Mouse (Mus musculus) midbrain, postnatal 0 days (tissue): ENCODE data around the gene Stt3a. TPM values are rescaled to one million over a fixed set of nuclear protein-coding genes. Genes with fewer than 3 reads are reported as not detected.

Experiments
- ATAC-seq: fragments of 200-750 bp; cut with Nextera tagmentation; 2 replicates; pipeline ENCODE4 v1.8.0; 2017; ENCODE audit warnings: moderate number of reproducible peaks, mild to moderate bottlenecking, moderate TSS enrichment, moderate library complexity; ENCODE audit not compliant: low FRiP score
- DNase-seq: peaks from one replicate; pipeline ENCODE4 v3.0.0-alpha.2; 2015; ENCODE audit warnings: low spot score
- H3K27ac ChIP-seq: fragments of 300-500 bp; sonication (generic); 2 replicates; pipeline ENCODE4 v1.5.1; 2014; ENCODE audit warnings: low read depth, mild to moderate bottlenecking, low read length, mixed read lengths
- H3K27me3 ChIP-seq: fragments of 300-500 bp; sonication (generic); 2 replicates; pipeline ENCODE4 v1.6.1; 2014; ENCODE audit warnings: low read length, control low read depth, mixed read lengths; ENCODE audit not compliant: insufficient read depth
- H3K36me3 ChIP-seq: fragments of 300-500 bp; sonication (generic); 2 replicates; pipeline ENCODE4 v1.6.1; 2014; ENCODE audit warnings: low read length, control low read depth, mixed read lengths; ENCODE audit not compliant: insufficient read depth
- H3K4me1 ChIP-seq: fragments of 300-500 bp; sonication (generic); 2 replicates; pipeline ENCODE4 v1.6.1; 2014; ENCODE audit warnings: mild to moderate bottlenecking, control low read depth, antibody characterized with exemption, low read length, mixed read lengths; ENCODE audit not compliant: insufficient read depth
- H3K4me2 ChIP-seq: fragments of 300-500 bp; sonication (generic); 2 replicates; pipeline ENCODE4 v1.6.1; 2014; ENCODE audit warnings: low read depth, mild to moderate bottlenecking, low read length, mixed read lengths; ENCODE audit not compliant: poor library complexity, severe bottlenecking
- H3K4me3 ChIP-seq: fragments of 300-500 bp; sonication (generic); 2 replicates; pipeline ENCODE4 v1.5.1; 2014; ENCODE audit warnings: low read depth, mild to moderate bottlenecking, low read length, moderate library complexity
- H3K9ac ChIP-seq: fragments of 300-500 bp; sonication (generic); replicated peaks from 2 replicates; pipeline ENCODE4 v1.6.1; 2014; ENCODE audit warnings: mild to moderate bottlenecking, low read length, moderate library complexity, mixed read lengths; ENCODE audit not compliant: poor library complexity, severe bottlenecking
- H3K9me3 ChIP-seq: fragments of 300-500 bp; sonication (generic); 2 replicates; pipeline ENCODE4 v1.6.1; 2016; ENCODE audit warnings: low read length, control low read depth
- CTCF ChIP-seq: IDR thresholded peaks from 2 replicates; pipeline ENCODE4 v1.5.1; 2016; ENCODE audit warnings: antibody characterized with exemption, mild to moderate bottlenecking
- WGBS: fragments of 180-500 bp; shearing (Covaris S2); extraction: QIAGEN DNeasy Blood & Tissue Kit; methylation state at CpG from one replicate; pipeline ENCODE4 v1.1.7; 2014; 5-methylcytosine and 5-hydroxymethylcytosine counted together
- polyA plus RNA-seq: library from polyadenylated mRNA; unstranded; fragments of >200 nt; fragmentation: Nextera tagmentation; extraction: Ambion mirVana; gene quantifications from 2 replicates; pipeline ENCODE4 v1.2.1, GENCODE M21; 2015
- total RNA-seq: library from RNA; depleted of rRNA; stranded (reverse); fragments of >200 nt; gene quantifications from 2 replicates; pipeline ENCODE4 v1.2.3, GENCODE M21; 2014; rRNA removed

Stt3a gene
- total RNA-seq (62.1 and 64.4 TPM in 2 replicates), polyA plus RNA-seq (63.3 and 73.6 TPM in 2 replicates)

- Histone ChIP-seq H3K4me2 (peak within 1 kb of the TSS; percentile 80), H3K4me3 (peak within 1 kb of the TSS; percentile 97), H3K9ac (peak within 1 kb of the TSS; percentile 90), H3K4me1 (peaks cover 5% of the 10 kb centered on the region; the same call in 1 of the 2 replicates), H3K27me3 (no peaks in the 10 kb centered on the region), H3K9me3 (no peaks in the 10 kb centered on the region), H3K27ac (peak within 1 kb of the TSS; percentile 92), H3K36me3 (peaks cover 11% of the 10 kb centered on the region; the same call in 1 of the 2 replicates)
- ATAC-seq (peak; percentile 100), DNase-seq (peak; percentile 100)
- WGBS, result under 1% methylated on average over 59 of the region's 60 CpGs
- TF ChIP-seq CTCF, result no peak; the same call in 1 of the 2 replicates
Observed at GRCm38 (mm10) chr9:36767203-36768143, at the start of gene Stt3a. Gene Stt3a, minus strand, starts transcription at chr9:36767679.

GRCm38 (mm10) chr9:36814486-36814885 is 47.0 kb upstream of the Stt3a start:
- no peak overlapping the region for H3K9ac ChIP-seq
- ATAC-seq (no peak), DNase-seq (no peak)
- H3K27me3 ChIP-seq, result no peaks in the 10 kb centered on the region
- no peaks in the 10 kb centered on the region for H3K9me3 ChIP-seq
- TF ChIP-seq CTCF, result peak; percentile 34
- H3K4me2 ChIP-seq, result no peak overlapping the region
- WGBS, result 88% methylated on average over 2 of the region's 3 CpGs
- no peak overlapping the region for H3K4me3 ChIP-seq
- no peaks in the 10 kb centered on the region for H3K36me3 ChIP-seq
- H3K27ac ChIP-seq, result no peak overlapping the region
- no peaks in the 10 kb centered on the region for H3K4me1 ChIP-seq

GRCm38 (mm10) chr9:36808126-36808785 is 40.8 kb upstream of the Stt3a start:
- ATAC-seq (no peak), DNase-seq (no peak)
- WGBS, result 89% methylated on average over 5 of the region's 5 CpGs

GRCm38 (mm10) chr9:36805256-36805975 is 37.9 kb upstream of the Stt3a start:
- no peak overlapping the region for H3K27ac ChIP-seq
- no peak for TF ChIP-seq CTCF
- H3K27me3 ChIP-seq, result no peaks in the 10 kb centered on the region
- H3K36me3 ChIP-seq, result no peaks in the 10 kb centered on the region
- H3K9ac ChIP-seq, result no peak overlapping the region
- 88% methylated on average over 3 of the region's 3 CpGs for WGBS
- DNase-seq, result no peak
- no peaks in the 10 kb centered on the region for H3K9me3 ChIP-seq
- H3K4me3 ChIP-seq, result no peak overlapping the region
- no peak for ATAC-seq
- no peak overlapping the region for H3K4me2 ChIP-seq
- no peaks in the 10 kb centered on the region for H3K4me1 ChIP-seq

More at GRCm38 (mm10) chr9:36808126-36808785, 40.8 kb upstream of the Stt3a start:
- Histone ChIP-seq H3K4me1 (no peaks in the 10 kb centered on the region), H3K9ac (no peak overlapping the region), H3K4me3 (no peak overlapping the region), H3K27me3 (no peaks in the 10 kb centered on the region), H3K36me3 (no peaks in the 10 kb centered on the region), H3K4me2 (no peak overlapping the region), H3K27ac (no peak overlapping the region), H3K9me3 (no peaks in the 10 kb centered on the region)
- TF ChIP-seq CTCF, result no peak

- H3K4me3 ChIP-seq, result no peak overlapping the region
- TF ChIP-seq CTCF, result no peak
- H3K27me3 ChIP-seq, result no peaks in the 10 kb centered on the region
- WGBS, result 83% methylated on average over 3 of the region's 3 CpGs
- H3K9ac ChIP-seq, result no peak overlapping the region
- H3K36me3 ChIP-seq, result no peaks in the 10 kb centered on the region
- H3K9me3 ChIP-seq, result no peaks in the 10 kb centered on the region
- no peaks in the 10 kb centered on the region for H3K4me1 ChIP-seq
- no peak overlapping the region for H3K27ac ChIP-seq
- H3K4me2 ChIP-seq, result no peak overlapping the region
- no peak for DNase-seq
- ATAC-seq, result no peak
Observed at GRCm38 (mm10) chr9:36803926-36804325, 36.4 kb upstream of the Stt3a start.
